Mouse (Mus musculus): Measurements from ENCODE around the gene Prss53. TPM values are rescaled to one million over a fixed set of nuclear protein-coding genes. Genes with fewer than 3 reads are reported as not detected.
A peak's percentile ranks its signal among the peaks of the same experiment; 100 is the strongest.

Prss53 gene
- polyA plus RNA-seq, 1 experiment from 2014 or later, result 8.8 TPM

- TF ChIP-seq CTCF (IDR thresholded peaks at IDR 0.05; ENCODE audit: low read depth), result peak; percentile 47; the same call in 1 of the 2 replicates
- Histone ChIP-seq H3K4me3 (replicated peaks; ENCODE audit: low read depth, low read length) (no peak overlapping the region), H3K9ac (ENCODE audit: low read depth, low read length) (no peak overlapping the region), H3K4me1 (replicated peaks; ENCODE audit: insufficient read depth, low read length) (peaks cover 10% of the 10 kb centered on the region; the same call in 1 of the 2 replicates), H3K27me3 (ENCODE audit: insufficient read depth, low read length) (no peaks in the 10 kb centered on the region), H3K9me3 (replicated peaks; ENCODE audit: low read length) (no peaks in the 10 kb centered on the region), H3K4me2 (ENCODE audit: low read length) (no peak overlapping the region), H3K36me3 (ENCODE audit: insufficient read depth, low read length) (peaks cover 24% of the 10 kb centered on the region), H3K27ac (no peak overlapping the region)
- ATAC-seq (replicated peaks; ENCODE audit: low FRiP score, low read depth), result no peak
- WGBS, result 81% methylated on average over 5 of the region's 5 CpGs
- no peak for DNase-seq (ENCODE audit: low spot score)
Observed at GRCm38 (mm10) chr7:127870136-127870821, 20.5 kb downstream of the Prss53 start.

GRCm38 (mm10) chr7:127869149-127869810, 21.5 kb downstream of the Prss53 start:
- no peak for TF ChIP-seq CTCF (IDR thresholded peaks at IDR 0.05; ENCODE audit: low read depth)
- Histone ChIP-seq H3K4me2 (ENCODE audit: low read length) (no peak overlapping the region), H3K27ac (no peak overlapping the region), H3K4me1 (replicated peaks; ENCODE audit: insufficient read depth, low read length) (peaks cover 6% of the 10 kb centered on the region; the same call in 1 of the 2 replicates), H3K27me3 (ENCODE audit: insufficient read depth, low read length) (no peaks in the 10 kb centered on the region), H3K4me3 (replicated peaks; ENCODE audit: low read depth, low read length) (no peak overlapping the region), H3K9ac (ENCODE audit: low read depth, low read length) (no peak overlapping the region), H3K36me3 (ENCODE audit: insufficient read depth, low read length) (peaks cover 24% of the 10 kb centered on the region), H3K9me3 (replicated peaks; ENCODE audit: low read length) (no peaks in the 10 kb centered on the region)
- WGBS, result 70% methylated on average over 3 of the region's 3 CpGs
- DNase-seq (ENCODE audit: low spot score) (peak; percentile 53), ATAC-seq (replicated peaks; ENCODE audit: low FRiP score, low read depth) (no peak)

- WGBS, result 96% methylated on average over 18 of the region's 18 CpGs
- no peak overlapping the region for H3K4me2 ChIP-seq (ENCODE audit: low read length)
- H3K27ac ChIP-seq, result no peak overlapping the region
- H3K4me3 ChIP-seq (replicated peaks; ENCODE audit: low read depth, low read length), result no peak overlapping the region
- TF ChIP-seq CTCF (IDR thresholded peaks at IDR 0.05; ENCODE audit: low read depth), result no peak
- ATAC-seq (replicated peaks; ENCODE audit: low FRiP score, low read depth) (no peak), DNase-seq (ENCODE audit: low spot score) (no peak)
- H3K27me3 ChIP-seq (ENCODE audit: insufficient read depth, low read length), result no peaks in the 10 kb centered on the region
- no peak overlapping the region for H3K9ac ChIP-seq (ENCODE audit: low read depth, low read length)
- H3K4me1 ChIP-seq (replicated peaks; ENCODE audit: insufficient read depth, low read length), result no peaks in the 10 kb centered on the region
- peaks cover 24% of the 10 kb centered on the region for H3K36me3 ChIP-seq (ENCODE audit: insufficient read depth, low read length)
- H3K9me3 ChIP-seq (replicated peaks; ENCODE audit: low read length), result no peaks in the 10 kb centered on the region
Observed at GRCm38 (mm10) chr7:127867641-127868040, 23.1 kb downstream of the Prss53 start.

- H3K36me3 ChIP-seq (ENCODE audit: insufficient read depth, low read length), result peaks cover 24% of the 10 kb centered on the region
- H3K27ac ChIP-seq, result no peak overlapping the region
- H3K4me3 ChIP-seq (replicated peaks; ENCODE audit: low read depth, low read length), result no peak overlapping the region
- DNase-seq (ENCODE audit: low spot score) (no peak), ATAC-seq (replicated peaks; ENCODE audit: low FRiP score, low read depth) (peak; percentile 57; the same call in 1 of the 2 replicates)
- WGBS, result 95% methylated on average over 12 of the region's 12 CpGs
- no peak overlapping the region for H3K4me2 ChIP-seq (ENCODE audit: low read length)
- H3K9me3 ChIP-seq (replicated peaks; ENCODE audit: low read length), result no peaks in the 10 kb centered on the region
- H3K9ac ChIP-seq (ENCODE audit: low read depth, low read length), result no peak overlapping the region
- no peaks in the 10 kb centered on the region for H3K4me1 ChIP-seq (replicated peaks; ENCODE audit: insufficient read depth, low read length)
- no peaks in the 10 kb centered on the region for H3K27me3 ChIP-seq (ENCODE audit: insufficient read depth, low read length)
- TF ChIP-seq CTCF (IDR thresholded peaks at IDR 0.05; ENCODE audit: low read depth), result no peak
Observed at GRCm38 (mm10) chr7:127866434-127866833, 24.3 kb downstream of the Prss53 start.

- Histone ChIP-seq H3K27me3 (ENCODE audit: insufficient read depth, low read length) (no peaks in the 10 kb centered on the region), H3K4me2 (ENCODE audit: low read length) (no peak overlapping the region), H3K9ac (ENCODE audit: low read depth, low read length) (no peak overlapping the region), H3K27ac (no peak overlapping the region), H3K4me3 (replicated peaks; ENCODE audit: low read depth, low read length) (no peak overlapping the region), H3K4me1 (replicated peaks; ENCODE audit: insufficient read depth, low read length) (no peaks in the 10 kb centered on the region), H3K36me3 (ENCODE audit: insufficient read depth, low read length) (no peaks in the 10 kb centered on the region), H3K9me3 (replicated peaks; ENCODE audit: low read length) (no peaks in the 10 kb centered on the region)
- WGBS, result 89% methylated on average over 6 of the region's 6 CpGs
- ATAC-seq (replicated peaks; ENCODE audit: low FRiP score, low read depth) (no peak), DNase-seq (ENCODE audit: low spot score) (no peak)
- TF ChIP-seq CTCF (IDR thresholded peaks at IDR 0.05; ENCODE audit: low read depth), result no peak
Observed at GRCm38 (mm10) chr7:127858258-127858657, 32.5 kb downstream of the Prss53 start.

GRCm38 (mm10) chr7:127850906-127851305, 39.9 kb downstream of the Prss53 start:
- H3K36me3 ChIP-seq (ENCODE audit: insufficient read depth, low read length), result peaks cover 10% of the 10 kb centered on the region; the same call in 1 of the 2 replicates
- no peak overlapping the region for H3K27ac ChIP-seq
- 51% methylated on average over 5 of the region's 5 CpGs for WGBS
- no peak overlapping the region for H3K9ac ChIP-seq (ENCODE audit: low read depth, low read length)
- H3K27me3 ChIP-seq (ENCODE audit: insufficient read depth, low read length), result no peaks in the 10 kb centered on the region
- H3K4me1 ChIP-seq (replicated peaks; ENCODE audit: insufficient read depth, low read length), result no peaks in the 10 kb centered on the region
- no peaks in the 10 kb centered on the region for H3K9me3 ChIP-seq (replicated peaks; ENCODE audit: low read length)
- H3K4me3 ChIP-seq (replicated peaks; ENCODE audit: low read depth, low read length), result no peak overlapping the region
- no peak for DNase-seq (ENCODE audit: low spot score)
- no peak for ATAC-seq (replicated peaks; ENCODE audit: low FRiP score, low read depth)
- no peak for TF ChIP-seq CTCF (IDR thresholded peaks at IDR 0.05; ENCODE audit: low read depth)
- no peak overlapping the region for H3K4me2 ChIP-seq (ENCODE audit: low read length)
